Mouse (Mus musculus) spleen, postnatal 4 days (tissue): ENCODE measurements at regions not wholly inside any gene's neighbourhood (a gene's known extent, or its start where the extent isn't known, plus 50 kb on each side); places are given as distances from the start of the nearest gene placed in this dataset.

Source experiments
- DNase-seq, 2 experiments: peaks; one replicate each; pipeline ENCODE4 v3.0.0; 2022; ENCODE audit warnings: low spot score in 2 of 2

- no peak for DNase-seq
Measured at GRCm38 (mm10) chr8:91883012-91883411, 81.1 kb upstream of the Irx3 start.

DNA sequence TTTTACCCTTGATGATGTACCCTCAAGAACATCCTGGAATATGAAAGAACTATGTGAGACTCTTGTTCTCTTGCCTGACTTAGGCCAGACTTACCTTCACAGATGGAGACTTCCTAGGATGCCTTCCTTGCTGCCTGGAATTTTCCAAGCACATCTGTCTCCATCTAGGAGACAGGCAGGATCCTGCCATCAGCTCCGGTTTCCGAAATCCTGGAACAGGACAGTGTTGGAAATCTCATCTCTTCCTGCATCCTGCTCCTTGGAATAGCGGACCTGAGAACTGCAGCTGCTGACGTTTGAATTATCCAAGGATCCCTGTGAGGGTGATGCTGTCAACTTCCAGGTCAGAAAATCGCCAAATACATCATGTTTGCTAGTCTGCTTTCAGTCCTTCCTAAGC, 77.0 kb upstream of the Irx3 start:
- no peak for DNase-seq

- no peak for DNase-seq
Measured at GRCm38 (mm10) chr8:91876161-91876560, 74.3 kb upstream of the Irx3 start.

- DNase-seq = no peak
Measured at GRCm38 (mm10) chr8:91873232-91873631, 71.4 kb upstream of the Irx3 start.

GRCm38 (mm10) chr8:91872278-91873115, 70.6 kb upstream of the Irx3 start:
- DNase-seq = peak in 1 of 2 experiments; percentile 19

DNA sequence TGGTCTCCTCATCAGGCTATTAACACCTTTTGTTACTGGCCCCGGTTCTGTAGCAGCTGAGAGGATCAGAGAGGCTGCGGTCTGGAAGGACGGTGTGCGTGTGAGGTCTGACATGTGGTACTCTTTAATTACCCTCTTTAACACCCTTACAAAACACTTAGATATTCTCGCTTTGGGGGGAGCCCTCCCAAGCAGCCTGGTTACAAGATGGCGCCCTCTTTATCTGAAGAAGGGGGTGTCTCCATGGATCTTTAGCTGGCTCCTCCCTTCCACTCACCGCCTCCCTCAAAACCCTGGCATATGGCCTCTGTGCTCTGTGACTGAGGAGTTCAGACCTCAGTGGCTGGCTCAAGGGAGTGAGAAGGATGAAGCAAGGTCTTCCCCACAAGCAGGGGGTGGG, 65.2 kb upstream of the Irx3 start:
- no peak for DNase-seq

GRCm38 (mm10) chr8:91866076-91866475, 64.2 kb upstream of the Irx3 start:
- DNase-seq = no peak

DNA sequence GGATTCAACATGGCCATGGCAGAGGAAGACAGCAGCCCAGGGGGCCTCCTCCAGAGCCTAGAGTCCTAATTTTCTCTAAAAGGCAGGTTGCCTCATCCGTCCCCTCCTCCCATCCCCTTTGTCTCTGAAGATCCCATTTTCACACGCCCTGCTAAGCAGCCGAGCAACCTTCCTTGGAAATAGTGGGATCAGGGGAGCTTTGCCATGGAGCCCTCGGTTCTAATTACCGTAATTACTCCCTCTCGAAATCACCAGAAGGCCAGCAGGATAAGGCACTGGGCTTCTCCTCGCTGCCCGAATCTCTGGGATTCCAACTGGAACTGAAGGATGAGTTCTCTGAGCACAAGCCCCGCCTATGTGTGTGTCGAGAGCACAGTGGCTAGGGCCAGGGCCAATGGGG, 63.5 kb upstream of the Irx3 start:
- no peak for DNase-seq

- no peak for DNase-seq
Measured at GRCm38 (mm10) chr8:91863505-91863904, 61.6 kb upstream of the Irx3 start.

DNA sequence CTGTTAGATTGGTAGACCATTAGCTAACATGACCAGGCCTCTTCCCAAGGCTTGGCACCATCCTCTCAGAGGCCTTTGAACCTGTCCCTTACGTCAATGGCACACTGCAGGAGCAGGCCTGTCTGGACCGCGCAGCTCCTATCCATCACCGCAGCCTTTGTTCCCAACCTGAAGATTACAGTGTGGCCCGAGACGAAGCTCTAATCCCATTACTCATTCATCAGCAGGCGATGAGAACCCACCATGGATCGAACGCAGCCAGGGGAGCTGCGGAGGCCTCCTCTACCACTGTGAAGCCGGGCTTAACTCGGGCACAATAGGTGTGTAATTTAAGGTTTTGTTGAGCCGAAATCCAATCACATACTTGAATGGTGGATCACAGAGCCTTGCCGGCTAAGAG, 54.0 kb upstream of the Irx3 start:
- no peak for DNase-seq

DNA sequence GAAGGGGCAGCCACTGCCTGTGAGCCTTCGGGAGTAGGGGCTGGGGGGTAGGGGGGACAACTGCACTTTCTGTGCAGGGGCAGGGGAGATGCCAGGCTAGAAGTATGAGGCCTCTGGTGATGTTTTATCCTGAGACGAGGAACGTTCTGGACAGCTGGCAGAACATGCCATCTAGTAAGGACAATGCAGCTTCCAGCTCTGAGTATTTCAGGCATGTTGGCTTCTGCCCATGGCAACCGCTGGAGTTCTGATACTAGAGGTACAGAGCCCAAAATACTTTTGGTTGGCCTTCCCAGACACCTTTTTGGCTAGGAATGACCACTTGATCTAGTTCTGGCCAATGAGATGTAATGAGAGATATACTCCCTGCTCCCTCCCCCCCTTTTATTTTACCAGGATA, 52.5 kb upstream of the Irx3 start:
- no peak for DNase-seq

DNA sequence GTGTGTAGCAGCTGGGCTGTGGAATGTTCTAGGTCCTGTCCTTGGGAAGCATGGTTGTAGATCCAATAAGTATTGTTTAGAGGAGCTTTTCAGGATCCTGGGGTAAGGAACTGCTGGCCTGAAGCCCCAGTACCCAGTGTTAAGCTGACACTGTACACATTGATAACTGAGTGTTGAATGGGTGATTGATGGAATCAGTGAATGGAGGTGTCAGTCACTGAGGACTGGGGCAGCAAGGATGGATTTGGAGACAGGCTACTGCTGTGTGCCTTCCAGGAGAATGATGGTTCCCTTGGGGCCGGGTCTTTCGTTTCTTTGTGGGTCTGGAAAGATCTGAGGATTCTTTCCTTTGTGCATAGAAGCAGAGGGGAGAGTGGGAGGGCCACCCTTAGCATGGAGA, 51.9 kb upstream of the Irx3 start:
- DNase-seq = no peak

- no peak for DNase-seq
Measured at GRCm38 (mm10) chr8:91853336-91853735, 51.5 kb upstream of the Irx3 start.
